Mouse (Mus musculus): ENCODE measurements at regions not wholly inside any gene's neighbourhood (a gene's known extent, or its start where the extent isn't known, plus 50 kb on each side); places are given as distances from the start of the nearest gene placed in this dataset.

GRCm38 (mm10) chr16:12521711-12522476 lies 538.0 kb downstream of the Shisa9 start:
- TF ChIP-seq CTCF (IDR thresholded peaks at IDR 0.05; ENCODE audit: insufficient read depth, low read length) (no peak), POLR2A (IDR thresholded peaks at IDR 0.05; ENCODE audit: borderline replicate concordance, extremely low read depth, low read depth, low read length) (no peak)

Data from lung, adult 2 months (tissue).